Mouse (Mus musculus) small intestine, adult 2 months (tissue): ENCODE data around the gene Vapb.

Experiments used
- CTCF ChIP-seq: fragments of 200-500 bp; IDR thresholded peaks from 2 replicates; pipeline ENCODE4 v1.5.1; 2012; ENCODE audit warnings: low read depth, mild to moderate bottlenecking, control low read depth, inconsistent platforms, low read length, moderate library complexity, mixed read lengths; ENCODE audit not compliant: insufficient replicate concordance, insufficient read length; ENCODE audit errors: extremely low read depth
- POLR2A ChIP-seq: fragments of 200-500 bp; IDR thresholded peaks from 2 replicates; pipeline ENCODE4 v1.6.1; 2012; ENCODE audit warnings: low read depth, mild to moderate bottlenecking, control low read depth, inconsistent platforms, low read length, moderate library complexity

GRCm38 (mm10) chr2:173734426-173734825 lies 2.9 kb upstream of the Vapb start:
- TF ChIP-seq CTCF (no peak), POLR2A (no peak)
